Mouse (Mus musculus) forebrain, embryonic 11.5 days (tissue): Measurements from ENCODE around the gene Psip1. TPM values are rescaled to one million over a fixed set of nuclear protein-coding genes. Genes with fewer than 3 reads are reported as not detected.

Source experiments
- polyA plus RNA-seq: library from polyadenylated mRNA; unstranded; fragments of >200 nt; fragmentation: Nextera tagmentation; extraction: Ambion mirVana; gene quantifications from 2 replicates; pipeline ENCODE4 v1.2.1, GENCODE M21; 2014

The Psip1 gene
- polyA plus RNA-seq, 1 experiment from 2014 or later = 480 TPM

Other genes with a start within 250 kb of the Psip1 start
- 3.4 and 4.0 TPM in 2 replicates for gene Ttc39b, start 162.2 kb downstream of the Psip1 start, polyA plus RNA-seq
- 72.1 and 73.4 TPM in 2 replicates for gene Snapc3, start 68.7 kb downstream of the Psip1 start, polyA plus RNA-seq
- gene Ccdc171, start 39.1 kb upstream of the Psip1 start, polyA plus RNA-seq = 5.4 and 5.5 TPM in 2 replicates